In genomic region chr8:107086018-107086417, GRCm38 (mm10) we compare ENCODE assay signal across 44 mouse cellular contexts. TPM values are rescaled to one million over a fixed set of nuclear protein-coding genes. Genes with fewer than 3 reads are reported as not detected.
"Had no signal": no experiment of that assay in that cellular context is flagged by ENCODE, and none has a peak within 500 bp of the region (broad histone marks: within the 10 kb centered on the region; RNA-seq: fewer than 3 reads in every experiment).

No protein-coding gene starts in this region.

- ATAC-seq: liver, embryonic 12.5 days; liver, postnatal 0 days; lung, postnatal 0 days; midbrain, embryonic 13.5 days; midbrain, embryonic 15.5 days had no signal

- H3K4me1 ChIP-seq: limb, embryonic 10.5 days; limb, embryonic 12.5 days; limb, embryonic 13.5 days; limb, embryonic 15.5 days; liver, embryonic 12.5 days; liver, embryonic 13.5 days; liver, embryonic 15.5 days; lung, embryonic 15.5 days; midbrain, embryonic 10.5 days; midbrain, embryonic 12.5 days; midbrain, embryonic 13.5 days; midbrain, embryonic 15.5 days; neural tube, embryonic 12.5 days had no signal

- H3K9ac ChIP-seq: limb, embryonic 12.5 days; limb, embryonic 13.5 days; limb, embryonic 15.5 days; liver, embryonic 12.5 days; liver, embryonic 13.5 days; liver, embryonic 14.5 days; liver, embryonic 15.5 days; liver, postnatal 0 days; lung, embryonic 14.5 days; lung, embryonic 15.5 days; midbrain, embryonic 12.5 days; midbrain, embryonic 13.5 days; midbrain, embryonic 15.5 days; neural tube, embryonic 12.5 days had no signal

- H3K27ac ChIP-seq: left cerebral cortex, adult 2 months; limb, embryonic 10.5 days; limb, embryonic 12.5 days; limb, embryonic 13.5 days; limb, embryonic 15.5 days; liver, embryonic 12.5 days; liver, embryonic 13.5 days; liver, embryonic 14.5 days; liver, embryonic 15.5 days; lung, embryonic 15.5 days; macrophage; midbrain, embryonic 10.5 days; midbrain, embryonic 12.5 days; midbrain, embryonic 13.5 days; midbrain, embryonic 15.5 days; neural tube, embryonic 12.5 days had no signal

- H3K4me2 ChIP-seq: limb, embryonic 12.5 days; limb, embryonic 13.5 days; limb, embryonic 15.5 days; liver, embryonic 11.5 days; liver, embryonic 12.5 days; liver, embryonic 13.5 days; liver, embryonic 15.5 days; lung, embryonic 14.5 days; lung, embryonic 15.5 days; midbrain, embryonic 12.5 days; midbrain, embryonic 13.5 days; midbrain, embryonic 15.5 days; neural tube, embryonic 12.5 days had no signal

- DNase-seq: left cerebral cortex, postnatal 4 days; liver, embryonic 13.5 days; lung, adult 18-20 months; lung, adult 2 months; lung, postnatal 10 days; lung, postnatal 14 days; lung, postnatal 36 days; lung, postnatal 4 days had no signal

- H3K27me3 ChIP-seq: limb, embryonic 12.5 days; limb, embryonic 13.5 days; limb, embryonic 15.5 days; liver, embryonic 12.5 days; liver, embryonic 13.5 days; liver, embryonic 15.5 days; lung, embryonic 15.5 days; megakaryocyte, embryonic 14.5 days; midbrain, embryonic 12.5 days; midbrain, embryonic 13.5 days; midbrain, embryonic 15.5 days; neural tube, embryonic 12.5 days had no signal

- H3K4me3 ChIP-seq: left cerebral cortex, adult 2 months; limb, embryonic 10.5 days; limb, embryonic 12.5 days; limb, embryonic 13.5 days; limb, embryonic 15.5 days; liver, embryonic 12.5 days; liver, embryonic 13.5 days; liver, embryonic 15.5 days; lung, embryonic 15.5 days; megakaryocyte, embryonic 14.5 days; midbrain, embryonic 10.5 days; midbrain, embryonic 12.5 days; midbrain, embryonic 13.5 days; midbrain, embryonic 15.5 days; myocyte; neural tube, embryonic 12.5 days had no signal

- H3K9me3 ChIP-seq: limb, embryonic 10.5 days; limb, embryonic 15.5 days; liver, embryonic 12.5 days; liver, embryonic 13.5 days; liver, embryonic 15.5 days; lung, embryonic 15.5 days; megakaryocyte, embryonic 14.5 days; midbrain, embryonic 10.5 days; midbrain, embryonic 12.5 days; midbrain, embryonic 13.5 days; midbrain, embryonic 15.5 days had no signal

RNA-seq across cellular contexts. Expression of gene Tmed6, which starts 20.6 kb away (rescaled TPM):
- total RNA-seq: left cerebral cortex, adult 2 months; left cerebral cortex, adult 8-10 months; left cerebral cortex, postnatal 10 days; left cerebral cortex, postnatal 14 days; left cerebral cortex, postnatal 25 days; left cerebral cortex, postnatal 36 days; left cerebral cortex, postnatal 4 days; megakaryocyte progenitor cell, adult 5-6 weeks; megakaryocyte, adult 5-6 weeks; megakaryocyte-erythroid progenitor cell, adult 5-6 weeks; midbrain, postnatal 0 days; monocyte, adult 5-6 weeks had no signal
- polyA plus RNA-seq: limb, embryonic 11.5 days; limb, embryonic 12.5 days; limb, embryonic 13.5 days; limb, embryonic 14.5 days; limb, embryonic 15.5 days; liver, adult 2 months; macrophage; midbrain, embryonic 10.5 days; midbrain, embryonic 12.5 days; midbrain, embryonic 13.5 days; midbrain, embryonic 14.5 days; midbrain, embryonic 15.5 days; midbrain, postnatal 0 days; myocyte; neural tube, embryonic 11.5 days; neural tube, embryonic 12.5 days had no signal
